Mouse (Mus musculus) right cerebral cortex, postnatal 36 days (tissue): ENCODE measurements around the gene Srp14.
A peak's percentile ranks its signal among the peaks of the same experiment; 100 is the strongest.

Experiments
- DNase-seq, 2 experiments: peaks; one replicate each; pipeline ENCODE4 v3.0.0; 2022; ENCODE audit warnings: low spot score in 2 of 2, mixed read lengths in 1 of 2

Gene Srp14

DNA sequence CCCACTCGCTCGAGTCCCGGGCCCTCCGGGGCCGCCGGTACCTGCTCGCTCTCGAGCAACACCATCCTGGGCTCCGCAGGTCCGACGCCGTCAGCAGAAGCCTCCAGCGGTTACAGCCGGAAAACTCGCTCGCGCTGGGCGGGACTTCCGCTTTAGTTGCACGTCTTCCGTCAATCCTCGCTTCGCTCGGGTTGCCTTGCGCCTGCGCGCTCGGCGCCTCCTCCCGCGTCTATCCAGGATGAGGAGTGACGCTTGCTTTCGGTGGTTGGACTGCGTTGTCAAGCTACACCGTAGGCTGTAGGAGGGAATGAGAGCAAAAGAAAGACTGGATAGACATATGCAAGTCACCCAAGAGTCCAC is at the start of gene Srp14:
Gene Srp14, minus strand, starts transcription at position 162 of the 360 bp plus-strand sequence.
- peak; percentile 87 to 91 for DNase-seq

GRCm38 (mm10) chr2:118526545-118526944 is 47.0 kb upstream of the Srp14 start:
- no peak for DNase-seq

DNA sequence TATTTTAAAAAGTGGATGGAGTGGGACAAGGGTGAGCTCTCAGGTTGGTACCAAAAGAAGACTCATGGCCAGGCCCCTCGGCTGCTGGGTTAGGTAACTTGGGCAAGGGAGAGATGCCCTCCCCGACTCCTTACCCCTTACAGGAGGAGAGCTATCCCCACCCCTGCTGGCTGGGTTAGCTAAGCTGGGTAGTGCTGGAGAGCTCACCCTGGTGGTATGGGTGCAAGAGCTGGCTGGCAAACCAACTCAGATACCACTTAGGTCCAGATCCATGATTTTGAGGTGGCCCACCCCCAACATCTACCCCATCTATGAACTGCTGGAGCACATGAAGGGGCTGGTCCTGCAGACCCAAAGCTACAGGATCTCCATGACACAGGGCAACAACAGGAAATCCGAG is 45.3 kb upstream of the Srp14 start:
- no peak for DNase-seq

- DNase-seq = no peak
These were observed 43.7 kb upstream of the Srp14 start for GRCm38 (mm10) chr2:118523163-118523730.

- no peak for DNase-seq
These were observed 42.8 kb upstream of the Srp14 start for GRCm38 (mm10) chr2:118522265-118522664.

GRCm38 (mm10) chr2:118520042-118520933 is 40.8 kb upstream of the Srp14 start:
- peak in 1 of 2 experiments; percentile 45 for DNase-seq

DNA sequence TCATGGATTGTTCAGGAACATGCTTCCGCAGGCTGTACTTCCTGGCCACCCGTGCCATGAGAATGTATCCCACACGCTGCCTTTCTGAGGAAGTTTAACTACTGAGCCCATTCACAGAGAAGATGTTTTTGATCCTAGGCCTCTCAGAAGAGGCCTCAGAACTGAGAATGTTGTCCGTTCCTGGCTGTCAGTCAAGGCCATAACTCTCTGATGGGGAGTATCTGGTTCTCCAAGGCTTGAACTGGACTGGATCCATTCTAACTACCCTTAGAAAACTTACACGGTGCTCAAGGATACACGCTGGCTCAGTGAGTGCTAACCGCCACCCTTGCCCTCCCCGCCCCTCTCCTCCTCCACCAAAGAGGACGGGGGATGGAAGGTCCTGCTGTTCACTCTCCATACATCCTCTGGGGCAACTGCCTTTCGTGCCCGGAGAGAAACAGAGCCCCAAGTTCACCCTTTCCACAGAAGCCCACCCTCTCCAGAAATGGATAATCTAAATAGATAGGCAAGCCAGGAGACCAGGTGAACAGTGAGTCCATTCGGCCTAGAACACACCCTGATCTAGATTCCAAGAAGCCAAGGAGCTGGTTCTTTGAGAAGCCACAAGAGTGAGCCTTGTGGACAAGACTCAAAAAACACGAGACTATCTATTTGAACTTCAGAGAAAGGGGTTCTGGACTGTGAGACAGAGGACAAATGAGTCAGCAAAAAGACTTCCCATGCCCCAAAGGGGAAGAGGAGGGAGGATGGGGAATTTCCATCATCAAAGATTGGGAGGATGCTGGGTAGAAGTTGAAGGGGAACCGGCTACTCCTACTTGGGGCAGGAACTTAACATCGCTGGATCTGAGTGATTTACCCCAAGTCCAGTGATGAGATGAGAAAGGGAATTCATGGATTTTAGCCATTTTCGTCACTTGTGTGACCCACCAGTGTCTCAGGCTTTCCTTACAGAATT is 33.2 kb upstream of the Srp14 start:
- DNase-seq = no peak

- no peak for DNase-seq
These were observed 32.4 kb upstream of the Srp14 start for GRCm38 (mm10) chr2:118511779-118512417.

DNA sequence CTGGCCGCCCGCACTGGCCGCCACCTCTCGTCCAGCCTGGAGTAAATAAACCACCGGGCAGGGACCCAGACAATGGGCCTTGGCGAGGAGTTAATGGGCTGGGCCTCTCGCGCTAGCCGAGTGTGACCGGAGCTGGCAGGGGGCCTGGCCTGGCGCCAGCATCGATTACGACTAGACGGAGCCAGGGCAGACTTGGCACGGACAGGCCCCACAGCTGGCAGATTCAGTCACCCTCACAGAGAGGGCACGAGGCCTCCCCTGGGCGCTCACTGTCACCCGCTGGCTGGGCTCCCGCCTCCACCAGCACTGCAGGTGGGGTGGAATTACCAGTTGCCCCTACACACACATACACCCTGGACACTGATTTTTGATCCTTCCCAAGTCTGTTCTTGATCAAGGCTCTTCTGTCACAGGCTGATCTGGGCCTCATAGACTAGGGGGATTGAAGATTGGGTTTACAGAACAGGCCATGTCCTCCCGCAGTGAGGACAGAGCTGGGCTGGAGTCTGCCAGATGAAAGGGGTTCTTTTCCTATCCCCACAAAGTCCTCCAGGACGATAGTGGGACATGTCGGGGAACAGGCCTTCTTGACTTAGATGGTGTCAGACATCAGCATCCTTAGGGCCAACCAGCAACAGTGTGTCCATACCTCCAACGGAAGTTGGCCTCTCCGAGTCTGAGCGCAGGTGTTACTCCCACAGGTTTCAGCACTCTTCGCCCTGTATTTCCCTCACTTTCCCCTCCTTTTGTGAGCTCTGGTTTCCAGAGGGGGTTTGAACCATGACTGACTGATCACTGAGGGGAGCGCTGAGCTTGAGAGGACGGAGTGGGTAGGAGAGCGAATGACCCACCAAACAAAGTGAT is 31.2 kb upstream of the Srp14 start:
- peak; percentile 76 for DNase-seq

- no peak for DNase-seq
These were observed 30.4 kb upstream of the Srp14 start for GRCm38 (mm10) chr2:118509688-118510446.

- no peak for DNase-seq
These were observed 27.6 kb upstream of the Srp14 start for GRCm38 (mm10) chr2:118507126-118507525.

DNA sequence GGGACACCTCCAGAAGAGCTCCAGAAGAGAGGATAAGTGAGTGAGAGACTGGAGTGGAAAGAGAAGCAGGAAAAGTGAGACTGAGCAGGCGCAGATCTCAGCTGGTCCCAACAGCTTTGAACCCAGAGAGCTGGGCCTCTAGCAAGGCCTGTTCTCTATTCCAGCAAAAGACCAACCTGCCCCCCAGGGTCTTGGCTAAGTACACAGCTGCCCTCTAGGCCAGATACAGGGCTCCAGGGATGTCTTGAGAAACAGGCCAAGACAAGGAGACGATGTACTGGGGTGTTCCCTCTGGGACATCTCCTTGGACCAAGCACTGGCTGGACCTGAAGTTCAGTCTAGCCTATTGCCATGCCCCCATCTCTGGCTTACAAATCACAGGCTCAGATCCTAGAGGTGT is 20.7 kb upstream of the Srp14 start:
- no peak for DNase-seq

- DNase-seq = no peak
These were observed 19.8 kb upstream of the Srp14 start for GRCm38 (mm10) chr2:118499135-118499961.

DNA sequence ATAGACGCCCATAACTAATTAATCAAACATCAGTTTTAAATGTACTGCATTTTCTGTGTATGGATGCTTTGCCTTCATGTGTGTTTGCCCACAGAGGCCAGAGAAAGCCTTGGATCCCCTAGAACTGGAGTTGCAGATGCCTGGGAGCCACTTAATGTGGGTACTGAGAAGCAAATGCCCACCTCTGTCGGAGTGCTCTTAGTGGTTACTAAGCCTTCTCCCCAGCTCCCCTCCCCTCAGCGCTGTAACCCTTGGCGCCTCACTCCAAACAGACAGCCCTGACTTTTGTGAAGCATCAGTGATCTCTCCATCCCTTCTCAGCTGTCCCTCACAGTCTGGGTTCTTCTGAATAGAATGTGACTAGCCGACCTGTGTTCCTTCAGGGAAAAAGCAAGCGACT is 19.0 kb upstream of the Srp14 start:
- no peak for DNase-seq

DNA sequence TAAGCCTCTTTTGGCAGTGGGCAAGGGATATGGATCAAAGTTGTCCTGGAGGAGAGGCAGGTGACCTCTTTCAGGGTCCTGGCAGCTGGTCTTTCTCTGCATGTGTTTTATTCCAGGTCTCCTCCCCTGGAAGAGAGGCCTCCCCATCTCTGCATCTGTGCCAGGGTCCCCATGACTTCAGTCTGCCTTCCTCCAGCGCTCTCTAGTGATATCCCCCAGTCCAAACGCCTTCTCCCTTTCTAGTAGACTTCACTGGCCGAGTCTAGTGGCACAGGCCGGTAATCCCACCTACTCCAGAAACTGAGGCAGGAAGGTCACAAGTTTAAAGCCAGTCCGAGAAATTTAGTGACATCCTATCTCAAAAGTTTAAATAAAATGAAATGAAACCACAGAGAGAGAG is 18.4 kb upstream of the Srp14 start:
- DNase-seq = no peak

DNA sequence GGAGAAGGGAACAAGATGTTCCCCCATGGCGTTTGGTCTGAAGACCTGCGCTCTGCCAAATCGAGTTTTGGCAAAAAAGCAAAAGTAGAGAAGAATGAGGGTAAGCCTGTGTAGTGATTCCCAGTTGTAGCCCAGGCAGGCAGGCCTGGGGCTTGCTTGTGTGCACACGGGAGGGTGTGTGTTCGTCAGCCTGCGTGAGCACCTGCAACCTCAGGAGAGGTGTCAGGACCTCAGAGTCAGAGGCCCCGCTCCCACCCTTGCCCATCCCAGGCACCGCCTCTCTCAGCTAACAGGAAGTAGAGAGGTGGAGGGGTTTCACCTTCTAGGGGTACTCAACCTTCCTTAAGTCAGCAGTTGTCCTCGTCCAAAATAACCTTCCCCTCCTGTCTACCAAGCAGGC is 15.5 kb upstream of the Srp14 start:
- no peak for DNase-seq

DNA sequence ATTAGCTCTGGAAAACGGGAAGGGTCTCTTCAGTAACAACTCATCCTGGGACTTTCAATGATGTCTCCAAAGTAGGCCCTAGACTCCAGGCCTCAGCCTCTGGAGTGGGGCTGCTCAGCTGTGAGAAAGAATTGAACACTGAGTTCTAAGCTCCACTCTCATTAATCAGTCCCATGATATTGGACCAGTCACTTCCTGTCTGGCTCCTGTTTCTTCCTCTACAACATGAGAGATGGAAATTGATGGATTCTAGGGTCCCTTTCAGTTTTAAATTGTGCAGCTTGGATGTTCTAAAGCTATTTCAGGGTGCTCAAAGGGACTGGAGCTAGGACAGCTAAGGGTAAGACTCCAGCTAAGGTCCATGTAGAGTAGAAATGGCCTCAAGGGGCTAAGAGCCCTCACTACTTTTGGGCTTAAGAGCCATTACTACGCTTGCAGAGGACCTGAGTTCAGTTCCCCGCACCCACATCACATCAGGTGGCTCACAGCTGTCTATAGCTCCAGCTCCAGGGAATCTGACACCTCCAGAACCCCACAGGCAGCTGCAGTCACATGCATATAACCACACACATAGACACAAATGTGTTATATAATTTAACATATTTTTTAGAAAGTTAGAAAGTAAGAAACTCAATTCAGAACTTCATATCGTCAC is 12.4 kb upstream of the Srp14 start:
- no peak for DNase-seq

DNA sequence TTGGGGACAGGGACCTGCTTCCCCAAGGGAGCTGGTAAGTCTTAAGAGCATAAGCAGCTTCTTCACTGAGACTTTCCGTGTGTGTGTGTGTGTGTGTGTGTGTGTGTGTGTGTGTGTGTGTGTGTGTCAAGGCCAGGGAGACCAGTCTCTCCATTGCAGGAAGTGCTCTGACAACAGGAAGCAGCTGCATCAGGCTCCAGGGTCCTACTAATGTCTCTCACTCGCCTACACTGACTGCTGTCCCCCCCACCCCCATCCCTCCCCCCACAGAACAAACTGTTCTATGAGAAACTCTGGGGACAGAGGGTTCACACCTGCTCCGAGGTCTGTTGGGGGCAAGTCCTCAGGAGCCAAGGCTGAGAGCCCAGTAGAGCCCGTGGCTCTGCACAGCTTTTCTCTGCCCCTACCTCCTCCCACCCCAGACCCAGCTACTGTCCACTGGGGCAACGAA is 11.8 kb upstream of the Srp14 start:
- no peak for DNase-seq
